Mouse (Mus musculus): ENCODE results near the gene AC192777.2. TPM values are rescaled to one million over a fixed set of nuclear protein-coding genes. Genes with fewer than 3 reads are reported as not detected.

Gene AC192777.2
- total RNA-seq (2023), result not detected

GRCm38 (mm10) chr17:40095150-40095549 is at the start of gene AC192777.2:
Gene AC192777.2, plus strand, starts transcription at chr17:40095450.

Other genes starting within 250 kb of the AC192777.2 start
- gene Esp38, start 144.9 kb upstream of the AC192777.2 start, total RNA-seq (2023), result not detected
- gene Pgk2, start 113.2 kb downstream of the AC192777.2 start, total RNA-seq (2023), result not detected
- not detected for gene Crisp3, start 146.8 kb downstream of the AC192777.2 start, total RNA-seq (2023)
- gene Crisp1, start 223.8 kb downstream of the AC192777.2 start, total RNA-seq (2023), result not detected